Mouse (Mus musculus) forebrain, embryonic 11.5 days (tissue): ENCODE measurements around the gene 4921536K21Rik. TPM values are rescaled to one million over a fixed set of nuclear protein-coding genes. Genes with fewer than 3 reads are reported as not detected.

Source experiments
- ATAC-seq: fragments of 200-750 bp; cut with Nextera tagmentation; replicated peaks from 2 replicates; pipeline ENCODE4 v1.8.0; 2017; ENCODE audit warnings: moderate TSS enrichment; ENCODE audit not compliant: low FRiP score
- DNase-seq: peaks from one replicate; pipeline ENCODE4 v3.0.0-alpha.2; 2017; ENCODE audit warnings: low spot score
- H3K27ac ChIP-seq: fragments of 300-500 bp; sonication (generic); 2 replicates; pipeline ENCODE4 v1.5.1; 2014; ENCODE audit warnings: low read depth, low read length
- H3K27me3 ChIP-seq: fragments of 300-500 bp; sonication (generic); 2 replicates; pipeline ENCODE4 v1.6.1; 2014; ENCODE audit warnings: mild to moderate bottlenecking, low read length, mixed read lengths; ENCODE audit not compliant: control insufficient read depth, insufficient read depth
- H3K36me3 ChIP-seq: fragments of 300-500 bp; sonication (generic); 2 replicates; pipeline ENCODE4 v1.6.1; 2014; ENCODE audit warnings: mild to moderate bottlenecking, low read length, moderate library complexity, mixed read lengths; ENCODE audit not compliant: control insufficient read depth, insufficient read depth
- H3K4me1 ChIP-seq: fragments of 300-500 bp; sonication (generic); replicated peaks from 2 replicates; pipeline ENCODE4 v1.6.1; 2014; ENCODE audit warnings: low read length, mixed read lengths; ENCODE audit not compliant: control insufficient read depth, insufficient read depth
- H3K4me2 ChIP-seq: fragments of 300-500 bp; sonication (generic); 2 replicates; pipeline ENCODE4 v1.6.1; 2014; ENCODE audit warnings: low read depth, mild to moderate bottlenecking, low read length, moderate library complexity, mixed read lengths; ENCODE audit not compliant: severe bottlenecking
- H3K4me3 ChIP-seq: fragments of 300-500 bp; sonication (generic); 2 replicates; pipeline ENCODE4 v1.5.1; 2014; ENCODE audit warnings: low read depth, low read length
- H3K9ac ChIP-seq: fragments of 300-500 bp; sonication (generic); 2 replicates; pipeline ENCODE4 v1.6.1; 2014; ENCODE audit warnings: low read length
- H3K9me3 ChIP-seq: fragments of 300-500 bp; sonication (generic); 2 replicates; pipeline ENCODE4 v1.6.1; 2016; ENCODE audit warnings: low read length, mixed read lengths; ENCODE audit not compliant: control insufficient read depth
- WGBS: fragments of 180-500 bp; shearing (Covaris S2); extraction: QIAGEN DNeasy Blood & Tissue Kit; methylation state at CpG from one replicate; pipeline ENCODE4 v1.1.7; 2014; 5-methylcytosine and 5-hydroxymethylcytosine counted together
- polyA plus RNA-seq: library from polyadenylated mRNA; unstranded; fragments of >200 nt; fragmentation: Nextera tagmentation; extraction: Ambion mirVana; gene quantifications from 2 replicates; pipeline ENCODE4 v1.2.1, GENCODE M21; 2014

4921536K21Rik gene
- polyA plus RNA-seq, 1 experiment from 2014 or later, result 0.51 TPM

DNA sequence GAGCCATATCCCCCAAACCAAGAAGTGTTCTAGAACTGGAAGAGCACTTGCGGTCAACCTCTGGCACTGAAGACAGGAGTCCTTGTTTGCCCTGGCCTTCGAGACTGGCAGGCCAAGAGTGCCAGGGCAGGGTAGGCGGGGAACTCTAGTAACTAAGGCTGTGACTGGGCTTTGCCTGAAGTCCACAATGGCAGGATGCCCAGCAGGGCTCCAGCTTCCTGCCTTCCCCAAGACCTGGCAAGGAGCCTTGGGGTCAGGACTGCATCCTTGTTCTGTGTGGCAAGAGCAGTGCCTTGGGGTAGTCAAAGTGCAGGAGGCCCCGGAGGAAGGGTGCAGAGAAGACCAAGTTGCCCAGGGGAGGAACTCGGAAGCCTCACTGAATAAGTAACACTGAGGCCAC lies 8.1 kb upstream of the 4921536K21Rik start:
- Histone ChIP-seq H3K27ac (no peak overlapping the region), H3K4me1 (no peaks in the 10 kb centered on the region), H3K9me3 (no peaks in the 10 kb centered on the region), H3K36me3 (peaks cover 4% of the 10 kb centered on the region; the same call in 1 of the 2 replicates), H3K27me3 (no peaks in the 10 kb centered on the region), H3K9ac (no peak overlapping the region), H3K4me3 (no peak overlapping the region), H3K4me2 (no peak overlapping the region)
- DNase-seq, result no peak
- no peak for ATAC-seq
- 84% methylated on average over 5 of the region's 5 CpGs for WGBS

DNA sequence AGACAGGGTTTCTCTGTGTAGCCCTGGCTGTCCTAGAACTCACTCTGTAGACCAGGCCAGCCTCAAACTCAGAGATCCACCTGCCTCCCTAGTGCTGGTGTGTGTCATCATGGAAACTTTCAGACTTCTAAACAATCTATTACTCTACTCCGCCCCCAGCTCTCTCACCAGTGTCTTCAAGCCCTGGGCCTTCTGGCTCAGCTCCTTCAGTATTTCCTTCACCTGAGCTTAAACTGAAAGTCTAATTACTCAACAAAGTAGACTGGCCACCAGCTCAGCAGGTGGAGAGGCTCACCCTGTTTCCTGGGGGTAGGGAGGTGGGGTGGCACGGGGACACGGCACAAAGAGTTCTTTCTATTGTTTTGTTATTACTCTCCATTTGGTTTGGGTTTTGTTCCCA lies 7.6 kb upstream of the 4921536K21Rik start:
- Histone ChIP-seq H3K36me3 (peaks cover 4% of the 10 kb centered on the region; the same call in 1 of the 2 replicates), H3K4me3 (no peak overlapping the region), H3K9ac (no peak overlapping the region), H3K27me3 (no peaks in the 10 kb centered on the region), H3K9me3 (no peaks in the 10 kb centered on the region), H3K27ac (no peak overlapping the region), H3K4me2 (no peak overlapping the region), H3K4me1 (no peaks in the 10 kb centered on the region)
- WGBS, result 94% methylated on average over 3 of the region's 3 CpGs
- no peak for DNase-seq
- ATAC-seq, result no peak

GRCm38 (mm10) chr11:3900296-3900695 lies 5.4 kb upstream of the 4921536K21Rik start:
- peaks cover 4% of the 10 kb centered on the region; the same call in 1 of the 2 replicates for H3K36me3 ChIP-seq
- no peaks in the 10 kb centered on the region for H3K4me1 ChIP-seq
- H3K4me3 ChIP-seq, result no peak overlapping the region
- 87% methylated on average over 6 of the region's 6 CpGs for WGBS
- no peaks in the 10 kb centered on the region for H3K9me3 ChIP-seq
- ATAC-seq (no peak), DNase-seq (no peak)
- no peak overlapping the region for H3K27ac ChIP-seq
- H3K9ac ChIP-seq, result no peak overlapping the region
- no peaks in the 10 kb centered on the region for H3K27me3 ChIP-seq
- no peak overlapping the region for H3K4me2 ChIP-seq

DNA sequence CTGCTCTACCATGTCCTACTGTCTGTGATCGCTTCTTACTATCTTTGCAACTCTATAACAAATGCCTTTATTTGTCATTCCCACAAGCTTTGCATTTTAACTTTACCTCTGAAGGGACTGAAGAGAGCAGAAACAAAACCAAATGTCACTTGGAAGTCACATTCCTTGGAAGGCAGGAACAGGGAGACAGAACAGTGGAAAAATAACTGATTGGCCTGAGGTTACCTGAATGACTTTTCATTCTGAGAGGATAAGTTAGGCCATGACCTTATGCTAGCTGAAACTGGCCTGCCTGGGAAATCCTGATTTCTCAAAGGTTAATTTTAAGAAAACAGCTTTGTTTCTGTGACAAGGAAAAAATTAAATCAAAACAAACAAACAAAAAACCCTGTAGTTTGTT lies 1.0 kb upstream of the 4921536K21Rik start:
- 96% methylated on average over 1 of the region's 1 CpGs for WGBS
- H3K4me3 ChIP-seq, result no peak overlapping the region

DNA sequence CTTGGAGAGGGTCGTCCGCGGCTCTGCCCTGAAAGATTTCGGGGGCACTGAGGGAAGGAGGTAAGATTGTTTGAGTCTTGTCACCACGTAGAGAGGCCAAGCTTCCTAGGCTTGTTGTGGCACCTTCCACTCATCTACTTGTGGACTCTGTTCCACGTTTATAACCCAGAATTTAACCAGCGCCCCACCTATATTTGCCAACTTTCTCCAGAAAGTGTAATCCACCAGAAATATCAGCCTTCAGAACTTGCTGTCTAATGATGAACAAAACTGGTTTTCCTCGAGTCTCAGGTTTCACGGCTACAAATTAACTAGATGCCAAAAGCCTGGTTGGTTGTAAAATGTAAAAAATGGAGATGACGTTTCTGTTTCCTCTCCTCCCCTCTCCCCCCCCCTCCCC lies 560 bp upstream of the 4921536K21Rik start:
- Histone ChIP-seq H3K4me1 (no peaks in the 10 kb centered on the region), H3K4me3 (peak overlapping the region; percentile 43), H3K27ac (peak overlapping the region; percentile 80), H3K36me3 (peaks cover 4% of the 10 kb centered on the region; the same call in 1 of the 2 replicates), H3K4me2 (peak overlapping the region; percentile 69), H3K27me3 (no peaks in the 10 kb centered on the region), H3K9me3 (no peaks in the 10 kb centered on the region), H3K9ac (peak overlapping the region; percentile 70)
- DNase-seq, result no peak
- ATAC-seq, result no peak
- WGBS, result 9% methylated on average over 10 of the region's 10 CpGs

More for the DNA sequence above, 1.0 kb upstream of the 4921536K21Rik start:
- Histone ChIP-seq H3K4me1 (no peaks in the 10 kb centered on the region), H3K9me3 (no peaks in the 10 kb centered on the region), H3K36me3 (peaks cover 4% of the 10 kb centered on the region; the same call in 1 of the 2 replicates), H3K9ac (no peak overlapping the region), H3K4me2 (no peak overlapping the region), H3K27ac (no peak overlapping the region), H3K27me3 (no peaks in the 10 kb centered on the region)
- DNase-seq (no peak), ATAC-seq (no peak)

DNA sequence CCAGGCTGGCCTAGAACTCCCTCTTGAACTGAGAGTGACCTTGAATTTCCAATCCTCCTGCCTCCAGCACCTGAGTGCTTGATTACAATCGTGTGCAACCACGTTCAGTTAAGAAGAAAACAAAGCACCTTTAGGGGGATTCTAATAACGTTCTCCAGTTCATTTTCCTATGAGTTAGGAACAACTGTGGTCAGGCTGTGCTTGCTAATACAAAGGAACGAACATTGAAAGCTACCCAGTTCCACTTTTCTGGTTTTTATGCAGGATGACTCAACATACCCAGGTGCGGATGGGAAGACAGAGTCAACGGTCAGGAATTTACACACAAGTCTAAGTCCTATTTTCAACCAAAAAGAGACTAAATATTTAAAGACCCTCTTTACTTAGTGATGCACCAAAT lies 928 bp downstream of the 4921536K21Rik start:
- Histone ChIP-seq H3K27me3 (no peaks in the 10 kb centered on the region), H3K4me2 (no peak overlapping the region), H3K4me3 (no peak overlapping the region), H3K36me3 (peaks cover 4% of the 10 kb centered on the region; the same call in 1 of the 2 replicates), H3K4me1 (no peaks in the 10 kb centered on the region), H3K9me3 (no peaks in the 10 kb centered on the region), H3K9ac (no peak overlapping the region), H3K27ac (no peak overlapping the region)
- ATAC-seq, result no peak
- WGBS, result 77% methylated on average over 6 of the region's 6 CpGs
- no peak for DNase-seq

DNA sequence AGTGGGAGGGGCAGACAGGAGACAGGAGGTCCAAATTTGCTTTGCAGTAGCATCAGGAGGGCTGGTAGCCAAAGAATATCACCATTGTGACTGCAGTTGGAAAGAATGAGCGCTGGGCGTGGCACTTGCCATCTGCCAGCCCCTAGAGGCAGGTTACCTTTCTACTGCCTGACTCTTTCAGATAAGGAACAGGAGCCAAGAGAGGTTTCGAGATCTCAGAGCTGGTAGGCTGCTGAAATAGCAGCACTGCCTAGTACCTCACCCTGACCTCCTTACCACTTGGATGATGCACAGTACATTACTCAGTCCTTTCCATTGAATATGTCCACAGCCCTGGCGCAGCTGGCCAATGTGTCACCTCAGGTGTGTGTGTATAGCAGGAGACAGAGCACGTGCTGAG lies 7.6 kb downstream of the 4921536K21Rik start:
- 76% methylated on average over 5 of the region's 5 CpGs for WGBS
- H3K4me2 ChIP-seq, result no peak overlapping the region

GRCm38 (mm10) chr11:3883711-3884110 lies 11.2 kb downstream of the 4921536K21Rik start:
- Histone ChIP-seq H3K9ac (no peak overlapping the region), H3K4me2 (no peak overlapping the region), H3K4me1 (no peaks in the 10 kb centered on the region), H3K4me3 (no peak overlapping the region), H3K27me3 (no peaks in the 10 kb centered on the region), H3K36me3 (no peaks in the 10 kb centered on the region), H3K27ac (no peak overlapping the region), H3K9me3 (no peaks in the 10 kb centered on the region)
- 94% methylated on average over 3 of the region's 3 CpGs for WGBS
- ATAC-seq, result no peak
- DNase-seq, result no peak

More for the DNA sequence above, 7.6 kb downstream of the 4921536K21Rik start:
- no peak for ATAC-seq
- DNase-seq, result no peak
- H3K4me1 ChIP-seq, result no peaks in the 10 kb centered on the region
- H3K9ac ChIP-seq, result no peak overlapping the region
- H3K27me3 ChIP-seq, result no peaks in the 10 kb centered on the region
- no peak overlapping the region for H3K27ac ChIP-seq
- H3K9me3 ChIP-seq, result no peaks in the 10 kb centered on the region
- H3K4me3 ChIP-seq, result no peak overlapping the region
- H3K36me3 ChIP-seq, result no peaks in the 10 kb centered on the region

DNA sequence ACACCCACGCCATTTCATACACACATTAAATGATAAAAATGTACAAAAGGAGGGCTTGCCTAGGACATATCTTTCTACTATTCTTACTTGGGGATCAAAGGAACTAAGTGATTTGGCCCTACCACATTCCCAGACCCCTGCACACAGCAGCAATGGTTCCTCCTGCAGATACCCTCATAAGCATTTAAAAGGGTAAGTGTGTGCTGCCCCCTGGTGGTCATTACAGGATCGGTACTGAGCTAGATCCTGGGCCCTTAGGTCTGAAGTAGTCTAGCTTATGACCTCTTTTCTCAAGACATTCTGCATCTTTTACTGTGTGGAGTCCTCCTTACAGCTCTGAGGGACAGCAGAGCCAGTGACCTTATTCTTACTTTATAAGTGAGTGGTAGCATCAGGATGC lies 15.1 kb downstream of the 4921536K21Rik start:
- H3K4me1 ChIP-seq, result no peaks in the 10 kb centered on the region
- WGBS, result 34% methylated on average over 2 of the region's 2 CpGs
- H3K4me2 ChIP-seq, result no peak overlapping the region
- ATAC-seq, result no peak; the same call in 1 of the 2 replicates
- no peaks in the 10 kb centered on the region for H3K9me3 ChIP-seq
- DNase-seq, result peak; percentile 80
- no peak overlapping the region for H3K4me3 ChIP-seq
- no peak overlapping the region for H3K27ac ChIP-seq
- H3K9ac ChIP-seq, result no peak overlapping the region
- H3K27me3 ChIP-seq, result no peaks in the 10 kb centered on the region
- no peaks in the 10 kb centered on the region for H3K36me3 ChIP-seq
